Mouse (Mus musculus) heart, embryonic 15.5 days (tissue): ENCODE results near the gene Borcs5. TPM values are rescaled to one million over a fixed set of nuclear protein-coding genes. Genes with fewer than 3 reads are reported as not detected.

Source experiments
- ATAC-seq: fragments of 200-750 bp; cut with Nextera tagmentation; replicated peaks from 2 replicates; pipeline ENCODE4 v1.8.0; 2017; ENCODE audit warnings: low read depth, moderate TSS enrichment; ENCODE audit not compliant: insufficient number of reproducible peaks, insufficient read depth, low FRiP score
- H3K27ac ChIP-seq: fragments of 300-500 bp; sonication (generic); 2 replicates; pipeline ENCODE4 v1.5.1; 2015; ENCODE audit warnings: mild to moderate bottlenecking, inconsistent platforms
- H3K27me3 ChIP-seq: fragments of 300-500 bp; sonication (generic); 2 replicates; pipeline ENCODE4 v1.6.1; 2015; ENCODE audit warnings: inconsistent platforms
- H3K36me3 ChIP-seq: fragments of 300-500 bp; sonication (generic); 2 replicates; pipeline ENCODE4 v1.6.1; 2015; ENCODE audit warnings: mild to moderate bottlenecking, inconsistent platforms
- H3K4me1 ChIP-seq: fragments of 300-500 bp; sonication (generic); replicated peaks from 2 replicates; pipeline ENCODE4 v1.6.1; 2015; ENCODE audit warnings: inconsistent platforms
- H3K4me2 ChIP-seq: fragments of 300-500 bp; sonication (generic); 2 replicates; pipeline ENCODE4 v1.6.1; 2015; ENCODE audit warnings: inconsistent platforms, mild to moderate bottlenecking, moderate library complexity
- H3K4me3 ChIP-seq: fragments of 300-500 bp; sonication (generic); 2 replicates; pipeline ENCODE4 v1.5.1; 2015; ENCODE audit warnings: mild to moderate bottlenecking, inconsistent platforms
- H3K9ac ChIP-seq: fragments of 300-500 bp; sonication (generic); 2 replicates; pipeline ENCODE4 v1.6.1; 2015; ENCODE audit warnings: mild to moderate bottlenecking, inconsistent platforms
- H3K9me3 ChIP-seq: fragments of 300-500 bp; sonication (generic); replicated peaks from 2 replicates; pipeline ENCODE4 v1.6.1; 2016; ENCODE audit warnings: inconsistent platforms
- WGBS: fragments of 180-500 bp; shearing (Covaris S2); methylation state at CpG from one replicate; pipeline ENCODE4 v1.1.7; 2015; ENCODE audit warnings: mixed read lengths; 5-methylcytosine and 5-hydroxymethylcytosine counted together
- polyA plus RNA-seq: library from polyadenylated mRNA; unstranded; fragments of >200 nt; fragmentation: Nextera tagmentation; extraction: Ambion mirVana; gene quantifications from 2 replicates; pipeline ENCODE4 v1.2.1, GENCODE M21; 2015

The Borcs5 gene
- polyA plus RNA-seq, 1 experiment from 2014 or later, result 14.0 TPM

- Histone ChIP-seq H3K27me3 (no peaks in the 10 kb centered on the region), H3K4me1 (0 out of 2 replicates have a peak, but pooled peaks cover 4% of the 10 kb centered on the region), H3K4me3 (no peak overlapping the region), H3K36me3 (no peaks in the 10 kb centered on the region), H3K9me3 (no peaks in the 10 kb centered on the region), H3K9ac (no peak overlapping the region), H3K27ac (0 out of 2 replicates have a peak overlapping the region, but pooled peaks have one; percentile 7), H3K4me2 (no peak overlapping the region)
- 67% methylated on average over 8 of the region's 8 CpGs for WGBS
- ATAC-seq, result no peak
Measured at GRCm38 (mm10) chr6:134700451-134701210, 61.3 kb downstream of the Borcs5 start.

- WGBS, result 85% methylated on average over 6 of the region's 6 CpGs
- Histone ChIP-seq H3K4me1 (0 out of 2 replicates have a peak, but pooled peaks cover 4% of the 10 kb centered on the region), H3K4me3 (no peak overlapping the region), H3K27me3 (no peaks in the 10 kb centered on the region), H3K4me2 (no peak overlapping the region), H3K9me3 (no peaks in the 10 kb centered on the region), H3K36me3 (no peaks in the 10 kb centered on the region), H3K9ac (no peak overlapping the region), H3K27ac (no peak overlapping the region)
- no peak for ATAC-seq
Measured at GRCm38 (mm10) chr6:134701211-134701602, 61.9 kb downstream of the Borcs5 start.

GRCm38 (mm10) chr6:134702184-134702583 is 62.9 kb downstream of the Borcs5 start:
- no peak overlapping the region for H3K9ac ChIP-seq
- 96% methylated on average over 7 of the region's 7 CpGs for WGBS
- H3K36me3 ChIP-seq, result no peaks in the 10 kb centered on the region
- no peaks in the 10 kb centered on the region for H3K27me3 ChIP-seq
- H3K4me1 ChIP-seq, result 0 out of 2 replicates have a peak, but pooled peaks cover 4% of the 10 kb centered on the region
- H3K9me3 ChIP-seq, result no peaks in the 10 kb centered on the region
- H3K4me2 ChIP-seq, result no peak overlapping the region
- ATAC-seq, result no peak
- H3K4me3 ChIP-seq, result no peak overlapping the region
- H3K27ac ChIP-seq, result no peak overlapping the region

GRCm38 (mm10) chr6:134703053-134703690 is 63.9 kb downstream of the Borcs5 start:
- ATAC-seq, result no peak
- Histone ChIP-seq H3K4me2 (no peak overlapping the region), H3K9me3 (no peaks in the 10 kb centered on the region), H3K27me3 (no peaks in the 10 kb centered on the region), H3K4me3 (no peak overlapping the region), H3K27ac (no peak overlapping the region), H3K9ac (no peak overlapping the region), H3K4me1 (0 out of 2 replicates have a peak, but pooled peaks cover 4% of the 10 kb centered on the region), H3K36me3 (no peaks in the 10 kb centered on the region)
- WGBS, result 83% methylated on average over 4 of the region's 4 CpGs

- no peak overlapping the region for H3K4me2 ChIP-seq
- no peak overlapping the region for H3K27ac ChIP-seq
- 81% methylated on average over 4 of the region's 4 CpGs for WGBS
- H3K4me3 ChIP-seq, result no peak overlapping the region
- no peak overlapping the region for H3K9ac ChIP-seq
- no peaks in the 10 kb centered on the region for H3K36me3 ChIP-seq
- no peaks in the 10 kb centered on the region for H3K9me3 ChIP-seq
- no peaks in the 10 kb centered on the region for H3K27me3 ChIP-seq
- no peak for ATAC-seq
- H3K4me1 ChIP-seq, result peaks cover 4% of the 10 kb centered on the region; the same call in 1 of the 2 replicates
Measured at GRCm38 (mm10) chr6:134706467-134706866, 67.2 kb downstream of the Borcs5 start.

GRCm38 (mm10) chr6:134710020-134710419 is 70.7 kb downstream of the Borcs5 start:
- H3K27me3 ChIP-seq, result no peaks in the 10 kb centered on the region
- H3K9ac ChIP-seq, result no peak overlapping the region
- 80% methylated on average over 15 of the region's 15 CpGs for WGBS
- H3K9me3 ChIP-seq, result no peaks in the 10 kb centered on the region
- no peak overlapping the region for H3K4me3 ChIP-seq
- H3K27ac ChIP-seq, result no peak overlapping the region
- no peaks in the 10 kb centered on the region for H3K36me3 ChIP-seq
- peaks cover 4% of the 10 kb centered on the region; the same call in 1 of the 2 replicates for H3K4me1 ChIP-seq
- H3K4me2 ChIP-seq, result no peak overlapping the region
- no peak for ATAC-seq

GRCm38 (mm10) chr6:134713321-134713720 is 74.0 kb downstream of the Borcs5 start:
- H3K9ac ChIP-seq, result no peak overlapping the region
- WGBS, result 36% methylated on average over 3 of the region's 3 CpGs
- peaks cover 18% of the 10 kb centered on the region for H3K4me1 ChIP-seq
- H3K27me3 ChIP-seq, result no peaks in the 10 kb centered on the region
- H3K4me2 ChIP-seq, result no peak overlapping the region
- H3K4me3 ChIP-seq, result no peak overlapping the region
- peaks cover 11% of the 10 kb centered on the region for H3K36me3 ChIP-seq
- no peaks in the 10 kb centered on the region for H3K9me3 ChIP-seq
- H3K27ac ChIP-seq, result no peak overlapping the region
- ATAC-seq, result no peak

GRCm38 (mm10) chr6:134713897-134714296 is 74.6 kb downstream of the Borcs5 start:
- H3K27me3 ChIP-seq, result no peaks in the 10 kb centered on the region
- no peak overlapping the region for H3K9ac ChIP-seq
- ATAC-seq, result no peak
- 79% methylated on average over 1 of the region's 1 CpGs for WGBS
- no peaks in the 10 kb centered on the region for H3K9me3 ChIP-seq
- H3K4me1 ChIP-seq, result peaks cover 19% of the 10 kb centered on the region
- no peak overlapping the region for H3K27ac ChIP-seq
- no peak overlapping the region for H3K4me2 ChIP-seq
- no peak overlapping the region for H3K4me3 ChIP-seq
- peaks cover 16% of the 10 kb centered on the region for H3K36me3 ChIP-seq

GRCm38 (mm10) chr6:134716168-134716587 is 76.9 kb downstream of the Borcs5 start:
- peak; percentile 70 for ATAC-seq
- H3K4me2 ChIP-seq, result no peak overlapping the region
- 0 out of 2 replicates have a peak overlapping the region, but pooled peaks have one; percentile 21 for H3K27ac ChIP-seq
- H3K4me3 ChIP-seq, result no peak overlapping the region
- H3K9ac ChIP-seq, result no peak overlapping the region
- H3K36me3 ChIP-seq, result peaks cover 32% of the 10 kb centered on the region
- H3K9me3 ChIP-seq, result no peaks in the 10 kb centered on the region
- H3K4me1 ChIP-seq, result peaks cover 14% of the 10 kb centered on the region
- WGBS, result 18% methylated on average over 6 of the region's 6 CpGs
- H3K27me3 ChIP-seq, result no peaks in the 10 kb centered on the region

GRCm38 (mm10) chr6:134717886-134718667 is 78.8 kb downstream of the Borcs5 start:
- WGBS, result 78% methylated on average over 20 of the region's 20 CpGs
- no peak; the same call in 1 of the 2 replicates for ATAC-seq
- no peaks in the 10 kb centered on the region for H3K9me3 ChIP-seq
- no peak overlapping the region for H3K4me3 ChIP-seq
- H3K27ac ChIP-seq, result no peak overlapping the region
- H3K9ac ChIP-seq, result no peak overlapping the region
- H3K36me3 ChIP-seq, result peaks cover 36% of the 10 kb centered on the region
- no peak overlapping the region for H3K4me2 ChIP-seq
- peaks cover 17% of the 10 kb centered on the region for H3K4me1 ChIP-seq
- H3K27me3 ChIP-seq, result no peaks in the 10 kb centered on the region

GRCm38 (mm10) chr6:134718668-134719065 is 79.4 kb downstream of the Borcs5 start:
- Histone ChIP-seq H3K27ac (no peak overlapping the region), H3K36me3 (peaks cover 39% of the 10 kb centered on the region), H3K4me1 (peaks cover 17% of the 10 kb centered on the region), H3K27me3 (no peaks in the 10 kb centered on the region), H3K4me2 (no peak overlapping the region), H3K9me3 (no peaks in the 10 kb centered on the region), H3K4me3 (no peak overlapping the region), H3K9ac (no peak overlapping the region)
- no peak for ATAC-seq
- 87% methylated on average over 11 of the region's 11 CpGs for WGBS
